Mouse (Mus musculus) neural tube, embryonic 15.5 days (tissue): Measurements from ENCODE around the gene Tkt. TPM values are rescaled to one million over a fixed set of nuclear protein-coding genes. Genes with fewer than 3 reads are reported as not detected.
"Not testable (repeated sequence)": the region's sequence is repeated elsewhere in the genome, so short reads cannot be mapped to it uniquely, and the experiment has no call there.

ENCODE experiments used
- ATAC-seq: fragments of 200-750 bp; cut with Nextera tagmentation; 2 replicates; pipeline ENCODE4 v1.8.0; 2017; ENCODE audit warnings: mild to moderate bottlenecking, moderate TSS enrichment, moderate library complexity; ENCODE audit not compliant: low FRiP score
- H3K27ac ChIP-seq: fragments of 300-500 bp; sonication (generic); replicated peaks from 2 replicates; pipeline ENCODE4 v1.5.1; 2015; ENCODE audit warnings: mild to moderate bottlenecking, inconsistent platforms
- H3K27me3 ChIP-seq: fragments of 300-500 bp; sonication (generic); replicated peaks from 2 replicates; pipeline ENCODE4 v1.6.1; 2015; ENCODE audit warnings: inconsistent platforms
- H3K36me3 ChIP-seq: fragments of 300-500 bp; sonication (generic); 2 replicates; pipeline ENCODE4 v1.6.1; 2015; ENCODE audit warnings: inconsistent platforms
- H3K4me1 ChIP-seq: fragments of 300-500 bp; sonication (generic); 2 replicates; pipeline ENCODE4 v1.6.1; 2015; ENCODE audit warnings: inconsistent platforms
- H3K4me2 ChIP-seq: fragments of 300-500 bp; sonication (generic); 2 replicates; pipeline ENCODE4 v1.6.1; 2015; ENCODE audit warnings: inconsistent platforms, mild to moderate bottlenecking, moderate library complexity
- H3K4me3 ChIP-seq: fragments of 300-500 bp; sonication (generic); replicated peaks from 2 replicates; pipeline ENCODE4 v1.5.1; 2015; ENCODE audit warnings: mild to moderate bottlenecking, inconsistent platforms
- H3K9ac ChIP-seq: fragments of 300-500 bp; sonication (generic); replicated peaks from 2 replicates; pipeline ENCODE4 v1.6.1; 2015; ENCODE audit warnings: mild to moderate bottlenecking, inconsistent platforms
- H3K9me3 ChIP-seq: fragments of 300-500 bp; sonication (generic); replicated peaks from 2 replicates; pipeline ENCODE4 v1.6.1; 2016; ENCODE audit warnings: inconsistent platforms
- WGBS: fragments of 180-500 bp; shearing (Covaris S2); methylation state at CpG from one replicate; pipeline ENCODE4 v1.1.7; 2015; ENCODE audit warnings: mixed read lengths; 5-methylcytosine and 5-hydroxymethylcytosine counted together
- polyA plus RNA-seq: library from polyadenylated mRNA; unstranded; fragments of >200 nt; fragmentation: Nextera tagmentation; extraction: Ambion mirVana; gene quantifications from 2 replicates; pipeline ENCODE4 v1.2.1, GENCODE M21; 2015

Tkt gene
- polyA plus RNA-seq, 1 experiment from 2014 or later, result 270 TPM

GRCm38 (mm10) chr14:30531431-30531830, 16.7 kb upstream of the Tkt start:
- H3K36me3 ChIP-seq, result peaks cover 5% of the 10 kb centered on the region
- 89% methylated on average over 5 of the region's 5 CpGs for WGBS
- no peaks in the 10 kb centered on the region for H3K4me1 ChIP-seq
- H3K27me3 ChIP-seq, result no peaks in the 10 kb centered on the region
- no peak overlapping the region for H3K4me2 ChIP-seq
- no peak overlapping the region for H3K9ac ChIP-seq
- no peak for ATAC-seq
- H3K4me3 ChIP-seq, result no peak overlapping the region
- H3K27ac ChIP-seq, result no peak overlapping the region
- no peaks in the 10 kb centered on the region for H3K9me3 ChIP-seq

- WGBS, result 96% methylated on average over 6 of the region's 6 CpGs
- Histone ChIP-seq H3K9me3 (no peaks in the 10 kb centered on the region), H3K4me1 (no peaks in the 10 kb centered on the region), H3K4me3 (no peak overlapping the region), H3K36me3 (0 out of 2 replicates have a peak, but pooled peaks cover 3% of the 10 kb centered on the region), H3K27me3 (no peaks in the 10 kb centered on the region), H3K4me2 (no peak overlapping the region), H3K9ac (no peak overlapping the region), H3K27ac (no peak overlapping the region)
- no peak for ATAC-seq
Measured at GRCm38 (mm10) chr14:30531896-30532295, 16.3 kb upstream of the Tkt start.

GRCm38 (mm10) chr14:30533780-30534450, 14.2 kb upstream of the Tkt start:
- H3K9me3 ChIP-seq, result no peaks in the 10 kb centered on the region
- no peak overlapping the region for H3K9ac ChIP-seq
- ATAC-seq, result no peak
- no peaks in the 10 kb centered on the region for H3K4me1 ChIP-seq
- no peak overlapping the region for H3K4me3 ChIP-seq
- no peak overlapping the region for H3K27ac ChIP-seq
- H3K27me3 ChIP-seq, result no peaks in the 10 kb centered on the region
- no peaks in the 10 kb centered on the region for H3K36me3 ChIP-seq
- whole genome bisulfite sequencing, result 85% methylated on average over 6 of the region's 6 CpGs
- no peak overlapping the region for H3K4me2 ChIP-seq

GRCm38 (mm10) chr14:30541541-30541940, 6.6 kb upstream of the Tkt start:
- Histone ChIP-seq H3K4me3 (no peak overlapping the region), H3K9ac (no peak overlapping the region), H3K9me3 (no peaks in the 10 kb centered on the region), H3K4me1 (0 out of 2 replicates have a peak, but pooled peaks cover 5% of the 10 kb centered on the region), H3K36me3 (no peaks in the 10 kb centered on the region), H3K27ac (no peak overlapping the region), H3K27me3 (no peaks in the 10 kb centered on the region), H3K4me2 (no peak overlapping the region)
- ATAC-seq, result peak; percentile 57; the same call in 1 of the 2 replicates
- 57% methylated on average over 10 of the region's 10 CpGs for WGBS

- H3K4me3 ChIP-seq, H3K9ac ChIP-seq, H3K27me3 ChIP-seq, H3K9me3 ChIP-seq, H3K4me2 ChIP-seq, ATAC-seq, H3K36me3 ChIP-seq, H3K27ac ChIP-seq: not testable (repeated sequence)
- H3K4me1 ChIP-seq, result peaks cover 11% of the 10 kb centered on the region
- 90% methylated on average over 5 of the region's 5 CpGs for WGBS
Measured at GRCm38 (mm10) chr14:30543331-30543730, 4.8 kb upstream of the Tkt start.

GRCm38 (mm10) chr14:30548965-30549776, 1.0 kb downstream of the Tkt start:
- Histone ChIP-seq H3K4me3 (peak overlapping the region; percentile 78), H3K4me2 (peak overlapping the region; percentile 88), H3K27ac (peak overlapping the region; percentile 96), H3K27me3 (no peaks in the 10 kb centered on the region), H3K9me3 (no peaks in the 10 kb centered on the region), H3K9ac (peak overlapping the region; percentile 91), H3K36me3 (no peaks in the 10 kb centered on the region), H3K4me1 (peaks cover 38% of the 10 kb centered on the region)
- peak; percentile 95 for ATAC-seq
- under 1% methylated on average over 64 of the region's 69 CpGs for WGBS

GRCm38 (mm10) chr14:30549777-30550149, 1.6 kb downstream of the Tkt start:
- peak overlapping the region; percentile 96 for H3K27ac ChIP-seq
- peak; percentile 32 for ATAC-seq
- no peaks in the 10 kb centered on the region for H3K9me3 ChIP-seq
- H3K4me3 ChIP-seq, result peak overlapping the region; percentile 78
- H3K36me3 ChIP-seq, result no peaks in the 10 kb centered on the region
- H3K4me2 ChIP-seq, result peak overlapping the region; percentile 88
- H3K4me1 ChIP-seq, result peaks cover 38% of the 10 kb centered on the region
- WGBS, result 0% methylated on average over 10 of the region's 10 CpGs
- no peaks in the 10 kb centered on the region for H3K27me3 ChIP-seq
- H3K9ac ChIP-seq, result peak overlapping the region; percentile 91

- peak overlapping the region; percentile 96; the same call in 1 of the 2 replicates for H3K27ac ChIP-seq
- H3K27me3 ChIP-seq, result no peaks in the 10 kb centered on the region
- 31% methylated on average over 8 of the region's 8 CpGs for WGBS
- H3K9me3 ChIP-seq, result no peaks in the 10 kb centered on the region
- H3K4me2 ChIP-seq, result peak overlapping the region; percentile 88
- H3K36me3 ChIP-seq, result no peaks in the 10 kb centered on the region
- peak overlapping the region; percentile 78 for H3K4me3 ChIP-seq
- H3K9ac ChIP-seq, result peak overlapping the region; percentile 91
- no peak for ATAC-seq
- H3K4me1 ChIP-seq, result peaks cover 38% of the 10 kb centered on the region
Measured at GRCm38 (mm10) chr14:30550232-30551070, 2.3 kb downstream of the Tkt start.

GRCm38 (mm10) chr14:30551509-30551908, 3.4 kb downstream of the Tkt start:
- Histone ChIP-seq H3K4me2 (peak overlapping the region; percentile 88), H3K27me3 (no peaks in the 10 kb centered on the region), H3K36me3 (no peaks in the 10 kb centered on the region), H3K4me3 (no peak overlapping the region), H3K27ac (no peak overlapping the region), H3K9ac (no peak overlapping the region), H3K9me3 (no peaks in the 10 kb centered on the region), H3K4me1 (peaks cover 38% of the 10 kb centered on the region)
- ATAC-seq, result no peak
- WGBS, result 71% methylated on average over 5 of the region's 5 CpGs

- H3K27ac ChIP-seq, result no peak overlapping the region
- peaks cover 38% of the 10 kb centered on the region for H3K4me1 ChIP-seq
- H3K9ac ChIP-seq, result no peak overlapping the region
- H3K9me3 ChIP-seq, result no peaks in the 10 kb centered on the region
- no peak overlapping the region for H3K4me3 ChIP-seq
- ATAC-seq, result no peak
- 93% methylated on average over 2 of the region's 2 CpGs for WGBS
- H3K4me2 ChIP-seq, result 0 out of 2 replicates have a peak overlapping the region, but pooled peaks have one; percentile 88
- H3K27me3 ChIP-seq, result no peaks in the 10 kb centered on the region
- no peaks in the 10 kb centered on the region for H3K36me3 ChIP-seq
Measured at GRCm38 (mm10) chr14:30551981-30552380, 3.8 kb downstream of the Tkt start.

- Histone ChIP-seq H3K4me1 (peaks cover 34% of the 10 kb centered on the region), H3K27ac (no peak overlapping the region), H3K36me3 (no peaks in the 10 kb centered on the region), H3K4me3 (no peak overlapping the region), H3K9me3 (no peaks in the 10 kb centered on the region), H3K9ac (no peak overlapping the region), H3K4me2 (no peak overlapping the region), H3K27me3 (no peaks in the 10 kb centered on the region)
- ATAC-seq, result no peak
- whole genome bisulfite sequencing, result 93% methylated on average over 4 of the region's 4 CpGs
Measured at GRCm38 (mm10) chr14:30553185-30553584, 5.0 kb downstream of the Tkt start.
